Mouse (Mus musculus): Measurements from ENCODE around the gene Pecam1.

DNA sequence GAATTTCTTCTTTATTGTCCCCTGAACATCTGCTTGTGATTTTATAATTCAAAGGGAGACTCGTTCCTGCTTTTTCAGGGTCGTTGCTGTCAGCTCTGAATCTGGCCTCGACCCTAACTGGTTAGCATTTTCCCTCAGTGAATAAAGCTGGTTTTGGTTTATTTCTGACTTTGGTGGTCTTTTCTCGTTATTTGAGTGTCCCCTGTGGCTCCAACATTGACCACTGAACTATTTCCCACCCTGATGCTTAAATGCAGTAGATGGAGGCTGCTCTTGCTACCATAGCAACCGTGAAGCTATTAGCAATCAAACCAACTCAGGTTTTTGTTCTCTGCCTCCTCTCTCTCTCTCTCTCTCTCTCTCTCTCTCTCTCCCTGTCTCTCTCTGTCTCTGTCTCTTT is 22.5 kb downstream of the Pecam1 start:
- TF ChIP-seq EP300 (IDR thresholded peaks at IDR 0.05; ENCODE audit: insufficient read depth, low read depth, low read length), result no peak
- TF ChIP-seq CTCF (IDR thresholded peaks at IDR 0.05; ENCODE audit: low read depth, low read length), result no peak
- TF ChIP-seq POLR2A (IDR thresholded peaks at IDR 0.05; ENCODE audit: insufficient read depth, low read length), result no peak
